9 mouse cellular contexts compared by ENCODE assay signal in the genomic region with DNA sequence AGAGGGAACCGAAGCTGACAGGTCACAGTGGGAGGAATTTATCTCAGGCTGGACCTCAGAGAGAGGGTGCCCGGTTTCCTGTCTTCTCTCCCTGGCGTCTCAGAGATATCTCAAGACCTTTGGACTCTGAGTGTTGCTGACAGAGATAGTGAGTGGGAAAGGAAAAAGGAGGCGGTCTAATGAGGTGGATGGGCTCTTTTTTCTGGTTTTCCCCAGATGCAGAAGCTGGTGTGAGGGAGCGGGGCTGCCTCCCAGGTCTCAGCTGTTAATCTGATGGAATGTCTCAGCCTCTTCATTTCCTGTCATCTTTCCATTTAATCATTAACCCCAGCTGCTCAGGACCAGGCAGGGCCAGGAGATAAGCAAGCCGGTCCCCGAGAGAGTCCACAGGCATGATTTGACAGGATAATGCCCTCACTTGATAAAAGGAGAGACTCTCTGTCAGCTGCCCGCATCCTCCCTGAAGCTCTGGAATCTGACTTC.
A peak's percentile ranks its signal among the peaks of the same experiment; 100 is the strongest.
DNase-seq lines count a peak whose midpoint lies in the region; ATAC-seq and TF ChIP-seq lines count a peak whose summit lies in the region.
"Had no signal": no experiment of that assay in that cellular context is flagged by ENCODE, and none has a peak within 500 bp of the region (broad histone marks: within the 10 kb centered on the region; RNA-seq: fewer than 3 reads in every experiment).

No protein-coding gene starts in this region.

- H3K4me1 ChIP-seq in erythroblast, embryonic 14.5 days (ENCODE audit: control insufficient read depth), result peaks cover 27% of the 10 kb centered on the region
- H3K4me1 ChIP-seq in neural tube, embryonic 13.5 days (replicated peaks), result peaks cover 22% of the 10 kb centered on the region
- H3K4me1 ChIP-seq in neural tube, embryonic 15.5 days, result peaks cover 24% of the 10 kb centered on the region
- H3K4me1 ChIP-seq in liver, embryonic 14.5 days (replicated peaks; ENCODE audit: control insufficient read depth in 2 of 2, insufficient read depth in 2 of 2, low read length in 1 of 2), result peaks cover 17 to 44% of the 10 kb centered on the region in 2 experiments
- H3K4me1 ChIP-seq in embryonic facial prominence, embryonic 10.5 days, result peaks cover 27% of the 10 kb centered on the region

- H3K27ac ChIP-seq in neural tube, embryonic 13.5 days (replicated peaks), result peak overlapping the region; percentile 4; the same call in 1 of the 2 replicates
- no peak overlapping the region for H3K27ac ChIP-seq in neural tube, embryonic 15.5 days (replicated peaks)
- H3K27ac ChIP-seq in liver, embryonic 14.5 days, result peak overlapping the region; percentile 28; the same call in 1 of the 2 replicates
- no peak overlapping the region for H3K27ac ChIP-seq in embryonic facial prominence, embryonic 10.5 days (replicated peaks)
- H3K27ac ChIP-seq: limb, embryonic 15.5 days had no signal

- H3K36me3 ChIP-seq in erythroblast, embryonic 14.5 days (ENCODE audit: control insufficient read depth), result no peaks in the 10 kb centered on the region
- no peaks in the 10 kb centered on the region for H3K36me3 ChIP-seq in neural tube, embryonic 13.5 days
- no peaks in the 10 kb centered on the region for H3K36me3 ChIP-seq in neural tube, embryonic 15.5 days
- no peaks in the 10 kb centered on the region for H3K36me3 ChIP-seq in liver, embryonic 14.5 days (replicated peaks; ENCODE audit: control insufficient read depth, insufficient read depth, low read depth)
- H3K36me3 ChIP-seq in embryonic facial prominence, embryonic 10.5 days (replicated peaks), result no peaks in the 10 kb centered on the region
- H3K36me3 ChIP-seq: limb, embryonic 15.5 days had no signal

- peak; percentile 79 for TF ChIP-seq EP300 in liver, embryonic 14.5 days (IDR thresholded peaks at IDR 0.05; ENCODE audit: low read depth)

- H3K4me3 ChIP-seq in erythroblast, embryonic 14.5 days (replicated peaks), result peak overlapping the region; percentile 56
- no peak overlapping the region for H3K4me3 ChIP-seq in neural tube, embryonic 13.5 days
- H3K4me3 ChIP-seq in neural tube, embryonic 15.5 days (replicated peaks), result no peak overlapping the region
- H3K4me3 ChIP-seq in liver, embryonic 14.5 days (ENCODE audit: insufficient read depth in 1 of 2, low read depth in 2 of 2, low read length in 2 of 2), result peak overlapping the region; percentile 16 to 42
- H3K4me3 ChIP-seq in embryonic facial prominence, embryonic 10.5 days, result no peak overlapping the region
- H3K4me3 ChIP-seq: limb, embryonic 15.5 days had no signal

- WGBS in neural tube, embryonic 13.5 days, result 52% methylated on average over 8 of the region's 8 CpGs
- 53% methylated on average over 8 of the region's 8 CpGs for WGBS in neural tube, embryonic 15.5 days
- 3% methylated on average over 8 of the region's 8 CpGs for WGBS in liver, embryonic 14.5 days (ENCODE audit: insufficient replicate concordance)
- WGBS in embryonic facial prominence, embryonic 10.5 days, result 55% methylated on average over 8 of the region's 8 CpGs

- H3K9ac ChIP-seq in neural tube, embryonic 13.5 days, result no peak overlapping the region
- no peak overlapping the region for H3K9ac ChIP-seq in neural tube, embryonic 15.5 days (replicated peaks)
- H3K9ac ChIP-seq in liver, embryonic 14.5 days (replicated peaks), result 0 out of 2 replicates have a peak overlapping the region, but pooled peaks have one; percentile 11
- H3K9ac ChIP-seq: limb, embryonic 15.5 days had no signal

- H3K9me3 ChIP-seq in erythroblast, embryonic 14.5 days (ENCODE audit: control insufficient read depth, low read length), result 0 out of 2 replicates have a peak, but pooled peaks cover 2% of the 10 kb centered on the region
- H3K9me3 ChIP-seq in neural tube, embryonic 13.5 days, result no peaks in the 10 kb centered on the region
- no peaks in the 10 kb centered on the region for H3K9me3 ChIP-seq in neural tube, embryonic 15.5 days (replicated peaks)
- H3K9me3 ChIP-seq in liver, embryonic 14.5 days (ENCODE audit: control insufficient read depth, low read length), result no peaks in the 10 kb centered on the region
- H3K9me3 ChIP-seq in embryonic facial prominence, embryonic 10.5 days, result 0 out of 2 replicates have a peak, but pooled peaks cover 4% of the 10 kb centered on the region
- H3K9me3 ChIP-seq: limb, embryonic 15.5 days had no signal

- ATAC-seq in erythroblast, adult 5-6 weeks (replicated peaks; ENCODE audit: low FRiP score, poor library complexity, severe bottlenecking), result no peak; the same call in 1 of the 2 replicates
- ATAC-seq in neural tube, embryonic 13.5 days (ENCODE audit: low read depth), result peak; percentile 62; the same call in 1 of the 2 replicates
- no peak for ATAC-seq in neural tube, embryonic 15.5 days (ENCODE audit: low FRiP score)
- peak; percentile 87 for ATAC-seq in liver, embryonic 14.5 days (ENCODE audit: insufficient read depth)

- no peak for TF ChIP-seq CTCF in liver, embryonic 14.5 days (IDR thresholded peaks at IDR 0.05; ENCODE audit: low read depth)

- DNase-seq in liver, embryonic 14.5 days (ENCODE audit: low read depth in 3 of 3, low spot score in 3 of 3), result peak; percentile 63 to 68 (median 64)
- DNase-seq in left cerebral cortex, adult 8-10 months (ENCODE audit: low spot score in 2 of 2), result no peak
- DNase-seq in embryonic facial prominence, embryonic 10.5 days (ENCODE audit: low spot score), result no peak
- DNase-seq in urinary bladder, adult 2 months (ENCODE audit: low spot score), result no peak

- no peak overlapping the region for H3K4me2 ChIP-seq in neural tube, embryonic 13.5 days
- H3K4me2 ChIP-seq in neural tube, embryonic 15.5 days, result no peak overlapping the region
- peak overlapping the region; percentile 63 for H3K4me2 ChIP-seq in liver, embryonic 14.5 days (ENCODE audit: low read depth)
- H3K4me2 ChIP-seq: limb, embryonic 15.5 days had no signal

- 0 out of 2 replicates have a peak, but pooled peaks cover 2% of the 10 kb centered on the region for H3K27me3 ChIP-seq in erythroblast, embryonic 14.5 days (ENCODE audit: control insufficient read depth)
- H3K27me3 ChIP-seq in neural tube, embryonic 13.5 days, result no peaks in the 10 kb centered on the region
- H3K27me3 ChIP-seq in neural tube, embryonic 15.5 days (replicated peaks), result no peaks in the 10 kb centered on the region
- H3K27me3 ChIP-seq in liver, embryonic 14.5 days (ENCODE audit: control insufficient read depth, insufficient read depth, low read length), result no peaks in the 10 kb centered on the region
- no peaks in the 10 kb centered on the region for H3K27me3 ChIP-seq in embryonic facial prominence, embryonic 10.5 days (replicated peaks; ENCODE audit: low read depth, poor library complexity, severe bottlenecking)
- H3K27me3 ChIP-seq: limb, embryonic 15.5 days had no signal

Comparison
In these comparisons a context has a peak if more than half of its experiments do, and no peak if none do; other contexts are left out.
1. ATAC-seq: peak in neural tube, embryonic 13.5 days (single experiment) and liver, embryonic 14.5 days (single experiment); none in erythroblast, adult 5-6 weeks (single experiment) and neural tube, embryonic 15.5 days (single experiment).
2. H3K27ac ChIP-seq: peak in neural tube, embryonic 13.5 days (single experiment) and liver, embryonic 14.5 days (single experiment); none in neural tube, embryonic 15.5 days (single experiment) and embryonic facial prominence, embryonic 10.5 days (single experiment).
3. H3K4me3 ChIP-seq: peak in erythroblast, embryonic 14.5 days (single experiment) and liver, embryonic 14.5 days (2 of 2); none in neural tube, embryonic 13.5 days (single experiment), neural tube, embryonic 15.5 days (single experiment) and embryonic facial prominence, embryonic 10.5 days (single experiment).
4. DNase-seq: peak in liver, embryonic 14.5 days (3 of 3); none in left cerebral cortex, adult 8-10 months (0 of 2), embryonic facial prominence, embryonic 10.5 days (single experiment) and urinary bladder, adult 2 months (single experiment).